ENCODE assay signal across 10 mouse cellular contexts in genomic region chr1:79999081-79999480, GRCm38 (mm10).
DNase-seq lines count a peak whose midpoint lies in the region; ATAC-seq and TF ChIP-seq lines count a peak whose summit lies in the region.
"Had no signal": no experiment of that assay in that cellular context is flagged by ENCODE, and none has a peak within 500 bp of the region (broad histone marks: within the 10 kb centered on the region; RNA-seq: fewer than 3 reads in every experiment).

No protein-coding gene starts in this region.

- TF ChIP-seq CTCF in layer of hippocampus, adult 2 months (conservative IDR thresholded peaks at IDR 0.05): peak; percentile 60
- TF ChIP-seq CTCF in bone marrow, adult 2 months (IDR thresholded peaks at IDR 0.05; ENCODE audit: control insufficient read depth, insufficient read depth, low read length): peak; percentile 54

- peak; percentile 94 for ATAC-seq in megakaryocyte progenitor cell, adult 5-6 weeks (replicated peaks; ENCODE audit: poor library complexity)
- ATAC-seq: Patski had no signal

- H3K4me1 ChIP-seq in bone marrow, adult 2 months (ENCODE audit: control insufficient read depth, insufficient read depth, low read length): no peaks in the 10 kb centered on the region

- H3K27ac ChIP-seq in layer of hippocampus, adult 2 months: no peak overlapping the region
- H3K27ac ChIP-seq in bone marrow, adult 2 months (ENCODE audit: control insufficient read depth, insufficient read depth, low read depth, low read length, poor library complexity): no peak overlapping the region
- H3K27ac ChIP-seq: macrophage had no signal

- TF ChIP-seq POLR2A in bone marrow, adult 2 months (IDR thresholded peaks at IDR 0.05; ENCODE audit: borderline replicate concordance, control insufficient read depth, low read depth, low read length): no peak

- DNase-seq in layer of hippocampus, adult 2 months (ENCODE audit: low spot score in 2 of 2): no peak
- DNase-seq in layer of hippocampus, adult 9-10 months (ENCODE audit: low spot score): no peak
- peak; percentile 59 for DNase-seq in heart, postnatal 4 days
- no peak for DNase-seq in cerebellum, postnatal 36 days
- DNase-seq in left cerebral cortex, adult 9 months (ENCODE audit: low spot score in 2 of 2): no peak
- DNase-seq in urinary bladder, postnatal 25 days (ENCODE audit: low spot score): no peak

- WGBS in bone marrow, adult 2 months: 63% methylated on average over 11 of the region's 11 CpGs

- no peak overlapping the region for H3K4me3 ChIP-seq in layer of hippocampus, adult 2 months
- no peak overlapping the region for H3K4me3 ChIP-seq in bone marrow, adult 2 months (replicated peaks; ENCODE audit: control insufficient read depth, low read depth, low read length)
